ENCODE assay signal across 14 mouse cellular contexts in genomic region chr17:29024047-29024892, GRCm38 (mm10). TPM values are rescaled to one million over a fixed set of nuclear protein-coding genes. Genes with fewer than 3 reads are reported as not detected.
DNase-seq lines count a peak whose midpoint lies in the region; ATAC-seq and TF ChIP-seq lines count a peak whose summit lies in the region.
"Had no signal": no experiment of that assay in that cellular context is flagged by ENCODE, and none has a peak within 500 bp of the region (broad histone marks: within the 10 kb centered on the region; RNA-seq: fewer than 3 reads in every experiment).

No protein-coding gene starts in this region.

- TF ChIP-seq CTCF in kidney, postnatal 0 days (IDR thresholded peaks at IDR 0.05; ENCODE audit: low read depth), result no peak
- TF ChIP-seq CTCF in ES-Bruce4 (IDR thresholded peaks at IDR 0.05; ENCODE audit: low read depth, low read length), result no peak
- TF ChIP-seq CTCF in bone marrow, adult 2 months (IDR thresholded peaks at IDR 0.05; ENCODE audit: control insufficient read depth, insufficient read depth, low read length), result no peak

- TF ChIP-seq EP300 in ES-Bruce4 (IDR thresholded peaks at IDR 0.05; ENCODE audit: insufficient read depth, low read depth, low read length), result no peak

- TF ChIP-seq POLR2A in ES-Bruce4 (IDR thresholded peaks at IDR 0.05; ENCODE audit: insufficient read depth, low read length), result no peak
- TF ChIP-seq POLR2A in bone marrow, adult 2 months (IDR thresholded peaks at IDR 0.05; ENCODE audit: borderline replicate concordance, control insufficient read depth, low read depth, low read length), result no peak

- no peaks in the 10 kb centered on the region for H3K27me3 ChIP-seq in kidney, postnatal 0 days (ENCODE audit: insufficient read depth, low read length)
- no peaks in the 10 kb centered on the region for H3K27me3 ChIP-seq in ES-Bruce4 (ENCODE audit: control insufficient read depth, insufficient read depth, low read length, poor library complexity, severe bottlenecking)
- no peaks in the 10 kb centered on the region for H3K27me3 ChIP-seq in megakaryocyte, embryonic 14.5 days (replicated peaks)
- H3K27me3 ChIP-seq in hindbrain, embryonic 14.5 days (ENCODE audit: control insufficient read depth, insufficient read depth, low read length), result no peaks in the 10 kb centered on the region
- H3K27me3 ChIP-seq: embryonic facial prominence, embryonic 13.5 days; forebrain, embryonic 15.5 days; limb, embryonic 15.5 days had no signal

- no peak for ATAC-seq in kidney, postnatal 0 days (replicated peaks; ENCODE audit: low FRiP score, low read depth)
- no peak for ATAC-seq in hindbrain, embryonic 14.5 days (ENCODE audit: low FRiP score)
- ATAC-seq: activated CD4-positive, CD25-positive, alpha-beta regulatory T cell, adult 4 months; forebrain, embryonic 15.5 days had no signal

- H3K9ac ChIP-seq in kidney, postnatal 0 days (ENCODE audit: low read depth, low read length), result no peak overlapping the region
- no peak overlapping the region for H3K9ac ChIP-seq in ES-Bruce4 (ENCODE audit: low read depth, poor library complexity, severe bottlenecking)
- H3K9ac ChIP-seq in hindbrain, embryonic 14.5 days, result no peak overlapping the region
- H3K9ac ChIP-seq: embryonic facial prominence, embryonic 13.5 days; forebrain, embryonic 15.5 days; limb, embryonic 15.5 days had no signal

- H3K36me3 ChIP-seq in kidney, postnatal 0 days (ENCODE audit: insufficient read depth, low read length), result no peaks in the 10 kb centered on the region
- no peaks in the 10 kb centered on the region for H3K36me3 ChIP-seq in ES-Bruce4 (ENCODE audit: control insufficient read depth, insufficient read depth, low read length, poor library complexity, severe bottlenecking)
- H3K36me3 ChIP-seq in megakaryocyte, embryonic 14.5 days (replicated peaks; ENCODE audit: low read length), result no peaks in the 10 kb centered on the region
- no peaks in the 10 kb centered on the region for H3K36me3 ChIP-seq in hindbrain, embryonic 14.5 days (replicated peaks; ENCODE audit: control insufficient read depth, insufficient read depth)
- H3K36me3 ChIP-seq: embryonic facial prominence, embryonic 13.5 days; forebrain, embryonic 15.5 days; hindbrain, embryonic 10.5 days; limb, embryonic 15.5 days had no signal

- no peaks in the 10 kb centered on the region for H3K9me3 ChIP-seq in kidney, postnatal 0 days (replicated peaks; ENCODE audit: low read length)
- H3K9me3 ChIP-seq in ES-Bruce4 (replicated peaks; ENCODE audit: control insufficient read depth, insufficient read depth, low read length, poor library complexity, severe bottlenecking), result no peaks in the 10 kb centered on the region
- no peaks in the 10 kb centered on the region for H3K9me3 ChIP-seq in megakaryocyte, embryonic 14.5 days
- no peaks in the 10 kb centered on the region for H3K9me3 ChIP-seq in hindbrain, embryonic 14.5 days (ENCODE audit: control insufficient read depth, low read length)
- H3K9me3 ChIP-seq: embryonic facial prominence, embryonic 13.5 days; forebrain, embryonic 15.5 days; hindbrain, embryonic 10.5 days; limb, embryonic 15.5 days had no signal

- no peak overlapping the region for H3K4me3 ChIP-seq in kidney, postnatal 0 days (replicated peaks; ENCODE audit: low read depth, low read length)
- peak overlapping the region; percentile 18 for H3K4me3 ChIP-seq in ES-Bruce4 (ENCODE audit: low read depth, low read length)
- H3K4me3 ChIP-seq in bone marrow, adult 2 months (replicated peaks; ENCODE audit: control insufficient read depth, low read depth, low read length), result no peak overlapping the region
- H3K4me3 ChIP-seq in megakaryocyte, embryonic 14.5 days (replicated peaks), result peak overlapping the region; percentile 26
- no peak overlapping the region for H3K4me3 ChIP-seq in hindbrain, embryonic 14.5 days (replicated peaks; ENCODE audit: low read length)
- H3K4me3 ChIP-seq: embryonic facial prominence, embryonic 13.5 days; forebrain, embryonic 15.5 days; hindbrain, embryonic 10.5 days; limb, embryonic 15.5 days had no signal

- DNase-seq in kidney, postnatal 0 days (ENCODE audit: low spot score), result no peak
- DNase-seq in kidney, adult 18-20 months, result no peak
- DNase-seq in frontal cortex, postnatal 10 days (ENCODE audit: low spot score in 2 of 2), result no peak
- DNase-seq in hindbrain, embryonic 14.5 days (ENCODE audit: low spot score), result no peak
- DNase-seq: cerebellum, adult 2 months; spleen, adult 18-20 months had no signal

- WGBS in kidney, postnatal 0 days, result 60% methylated on average over 22 of the region's 22 CpGs
- WGBS in bone marrow, adult 2 months, result 29% methylated on average over 22 of the region's 22 CpGs
- WGBS in hindbrain, embryonic 14.5 days, result 58% methylated on average over 22 of the region's 22 CpGs

- H3K4me2 ChIP-seq in kidney, postnatal 0 days (ENCODE audit: low read length), result no peak overlapping the region
- no peak overlapping the region for H3K4me2 ChIP-seq in hindbrain, embryonic 14.5 days (replicated peaks)
- H3K4me2 ChIP-seq: forebrain, embryonic 15.5 days; limb, embryonic 15.5 days had no signal

- H3K27ac ChIP-seq in kidney, postnatal 0 days, result peak overlapping the region; percentile 62; the same call in 1 of the 2 replicates
- peak overlapping the region; percentile 91 for H3K27ac ChIP-seq in ES-Bruce4 (ENCODE audit: insufficient read depth, low read length)
- H3K27ac ChIP-seq in bone marrow, adult 2 months (ENCODE audit: control insufficient read depth, insufficient read depth, low read depth, low read length, poor library complexity), result 0 out of 2 replicates have a peak overlapping the region, but pooled peaks have one; percentile 11
- H3K27ac ChIP-seq in hindbrain, embryonic 14.5 days, result no peak overlapping the region
- H3K27ac ChIP-seq: embryonic facial prominence, embryonic 13.5 days; forebrain, embryonic 15.5 days; hindbrain, embryonic 10.5 days; limb, embryonic 15.5 days had no signal

- H3K4me1 ChIP-seq in kidney, postnatal 0 days (replicated peaks; ENCODE audit: insufficient read depth, low read length), result 0 out of 2 replicates have a peak, but pooled peaks cover 9% of the 10 kb centered on the region
- peaks cover 5% of the 10 kb centered on the region for H3K4me1 ChIP-seq in ES-Bruce4 (ENCODE audit: control insufficient read depth, insufficient read depth, low read length)
- peaks cover 6% of the 10 kb centered on the region for H3K4me1 ChIP-seq in bone marrow, adult 2 months (ENCODE audit: control insufficient read depth, insufficient read depth, low read length)
- H3K4me1 ChIP-seq in megakaryocyte, embryonic 14.5 days, result peaks cover 76% of the 10 kb centered on the region
- no peaks in the 10 kb centered on the region for H3K4me1 ChIP-seq in hindbrain, embryonic 14.5 days (replicated peaks; ENCODE audit: control insufficient read depth, insufficient read depth, low read length)

RNA-seq across cellular contexts. Expression of gene Srsf3, which starts 8.2 kb away (rescaled TPM):
- polyA plus RNA-seq in kidney, postnatal 0 days (2015; fragmentation: Nextera tagmentation; extraction: Ambion mirVana), result 456 and 496 TPM in 2 replicates
- polyA plus RNA-seq in ES-Bruce4 (2011; ENCODE audit: insufficient read depth, insufficient read length, low read depth, missing spikeins), result 541 and 557 TPM in 2 replicates
- 212 and 214 TPM in 2 replicates for polyA plus RNA-seq in bone marrow, adult 2 months (2011; ENCODE audit: insufficient read depth, insufficient read length, low replicate concordance, missing spikeins)
- 27.5 and 103 TPM in 2 replicates for polyA plus RNA-seq in megakaryocyte, embryonic 14.5 days (2012; ENCODE audit: insufficient read depth, low replicate concordance)
- polyA plus RNA-seq in hindbrain, embryonic 14.5 days (2014; fragmentation: Nextera tagmentation; extraction: Ambion mirVana), result 446 and 460 TPM in 2 replicates

RNA-seq across cellular contexts. Expression of gene Stk38, which starts 16.5 kb away (rescaled TPM):
- 58.8 and 66.9 TPM in 2 replicates for polyA plus RNA-seq in kidney, postnatal 0 days (2015; fragmentation: Nextera tagmentation; extraction: Ambion mirVana)
- 171 TPM in 2 replicates for polyA plus RNA-seq in ES-Bruce4 (2011; ENCODE audit: insufficient read depth, insufficient read length, low read depth, missing spikeins)
- 139 and 214 TPM in 2 replicates for polyA plus RNA-seq in bone marrow, adult 2 months (2011; ENCODE audit: insufficient read depth, insufficient read length, low replicate concordance, missing spikeins)
- 32.2 and 64.5 TPM in 2 replicates for polyA plus RNA-seq in megakaryocyte, embryonic 14.5 days (2012; ENCODE audit: insufficient read depth, low replicate concordance)
- 75.6 and 85.0 TPM in 2 replicates for polyA plus RNA-seq in hindbrain, embryonic 14.5 days (2014; fragmentation: Nextera tagmentation; extraction: Ambion mirVana)

Comparison
In these comparisons a context has a peak if more than half of its experiments do, and no peak if none do; other contexts are left out.
1. H3K4me3 ChIP-seq: peak in ES-Bruce4 (single experiment) and megakaryocyte, embryonic 14.5 days (single experiment); none in kidney, postnatal 0 days (single experiment), bone marrow, adult 2 months (single experiment) and hindbrain, embryonic 14.5 days (single experiment).